ENCODE assay signal across 14 mouse cellular contexts in genomic region chr7:135017531-135017930, GRCm38 (mm10).
"Had no signal": no experiment of that assay in that cellular context is flagged by ENCODE, and none has a peak within 500 bp of the region (broad histone marks: within the 10 kb centered on the region; RNA-seq: fewer than 3 reads in every experiment).

No protein-coding gene starts in this region.

- ATAC-seq: hindbrain, embryonic 16.5 days; inflammation-experienced regulatory T-cells, adult 6 months; intestine, postnatal 0 days; liver, postnatal 0 days; lung, postnatal 0 days had no signal

- H3K4me2 ChIP-seq: liver, embryonic 13.5 days; neural tube, embryonic 12.5 days had no signal

- H3K4me3 ChIP-seq: liver, embryonic 13.5 days; neural tube, embryonic 12.5 days had no signal

- H3K9me3 ChIP-seq: liver, embryonic 13.5 days; neural tube, embryonic 12.5 days had no signal

- H3K9ac ChIP-seq: liver, embryonic 13.5 days; liver, postnatal 0 days; neural tube, embryonic 12.5 days had no signal

- H3K27ac ChIP-seq: kidney, postnatal 0 days; liver, embryonic 13.5 days; neural tube, embryonic 12.5 days; stomach, postnatal 0 days had no signal

- H3K27me3 ChIP-seq: liver, embryonic 13.5 days; neural tube, embryonic 12.5 days had no signal

- DNase-seq: layer of hippocampus, postnatal 36 days; liver; liver, embryonic 13.5 days; liver, postnatal 0 days; lung, postnatal 36 days; thymus, adult 2 months; thymus, postnatal 25 days had no signal

- H3K4me1 ChIP-seq: liver, embryonic 13.5 days; neural tube, embryonic 12.5 days had no signal

- H3K36me3 ChIP-seq: liver, embryonic 13.5 days; neural tube, embryonic 12.5 days had no signal
